Mouse (Mus musculus): ENCODE data around the gene Add1. TPM values are rescaled to one million over a fixed set of nuclear protein-coding genes. Genes with fewer than 3 reads are reported as not detected.
A peak's percentile ranks its signal among the peaks of the same experiment; 100 is the strongest.

Gene Add1
- 10 to 100 TPM; 61.8 to 68.6 TPM for total RNA-seq (2021)
- long read RNA-seq, experiment 1, partial matches to known transcripts = 3 of 22 reads
- long read RNA-seq, experiment 1, other reads (novel, unspliced or antisense) = 16 of 22 reads
- long read RNA-seq, experiment 2, full-length matches to known transcripts = 5 of 36 reads
- long read RNA-seq, experiment 2, partial matches to known transcripts = 9 of 36 reads
- long read RNA-seq, experiment 2, other reads (novel, unspliced or antisense) = 22 of 36 reads

- DNase-seq = peak; percentile 97
Measured at GRCm38 (mm10) chr5:34573268-34574221, at the start of gene Add1. Add1 (plus strand) TSS chr5:34573664.

GRCm38 (mm10) chr5:34523958-34524485 is 49.4 kb upstream of the Add1 start:
- DNase-seq = no peak

- no peak for DNase-seq
Measured at GRCm38 (mm10) chr5:34524511-34524910, 49.0 kb upstream of the Add1 start.

GRCm38 (mm10) chr5:34525663-34526476 is 47.6 kb upstream of the Add1 start, which contains the start of gene Sh3bp2:
Sh3bp2 (plus strand) TSS chr5:34525838.
- peak; percentile 96 for DNase-seq

GRCm38 (mm10) chr5:34526477-34526775 is 47.0 kb upstream of the Add1 start:
- no peak for DNase-seq

- DNase-seq = no peak
Measured at GRCm38 (mm10) chr5:34527352-34527751, 46.1 kb upstream of the Add1 start.

- no peak for DNase-seq
Measured at GRCm38 (mm10) chr5:34528724-34529123, 44.7 kb upstream of the Add1 start.

GRCm38 (mm10) chr5:34530116-34530515 is 43.3 kb upstream of the Add1 start:
- DNase-seq = no peak

- no peak for DNase-seq
Measured at GRCm38 (mm10) chr5:34530687-34531086, 42.8 kb upstream of the Add1 start.

- DNase-seq = no peak
Measured at GRCm38 (mm10) chr5:34533066-34533465, 40.4 kb upstream of the Add1 start.

GRCm38 (mm10) chr5:34533820-34534219 is 39.6 kb upstream of the Add1 start:
- no peak for DNase-seq

- peak; percentile 50 for DNase-seq
Measured at GRCm38 (mm10) chr5:34534776-34535581, 38.5 kb upstream of the Add1 start.

GRCm38 (mm10) chr5:34535831-34536230 is 37.6 kb upstream of the Add1 start:
- DNase-seq = no peak

GRCm38 (mm10) chr5:34538079-34538478 is 35.4 kb upstream of the Add1 start:
- no peak for DNase-seq

- no peak for DNase-seq
Measured at GRCm38 (mm10) chr5:34538527-34538926, 34.9 kb upstream of the Add1 start.

GRCm38 (mm10) chr5:34539121-34539520 is 34.3 kb upstream of the Add1 start:
- DNase-seq = no peak

GRCm38 (mm10) chr5:34542166-34542565 is 31.3 kb upstream of the Add1 start:
- no peak for DNase-seq

GRCm38 (mm10) chr5:34543114-34543513 is 30.4 kb upstream of the Add1 start:
- DNase-seq = no peak

GRCm38 (mm10) chr5:34547410-34547809 is 26.1 kb upstream of the Add1 start:
- DNase-seq = no peak

- DNase-seq = no peak
Measured at GRCm38 (mm10) chr5:34549135-34549482, 24.4 kb upstream of the Add1 start.

- DNase-seq = no peak
Measured at GRCm38 (mm10) chr5:34549483-34550221, 23.8 kb upstream of the Add1 start.

Measured in gastrocnemius, postnatal 25 days (tissue).